Mouse (Mus musculus) small intestine, adult 2 months (tissue): Measurements from ENCODE around the gene H60b.
"Not testable (repeated sequence)": the region's sequence is repeated elsewhere in the genome, so short reads cannot be mapped to it uniquely, and the experiment has no call there.

Source experiments
- CTCF ChIP-seq: fragments of 200-500 bp; IDR thresholded peaks from 2 replicates; pipeline ENCODE4 v1.5.1; 2012; ENCODE audit warnings: low read depth, mild to moderate bottlenecking, control low read depth, inconsistent platforms, low read length, moderate library complexity, mixed read lengths; ENCODE audit not compliant: insufficient replicate concordance, insufficient read length; ENCODE audit errors: extremely low read depth
- POLR2A ChIP-seq: fragments of 200-500 bp; IDR thresholded peaks from 2 replicates; pipeline ENCODE4 v1.6.1; 2012; ENCODE audit warnings: low read depth, mild to moderate bottlenecking, control low read depth, inconsistent platforms, low read length, moderate library complexity

DNA sequence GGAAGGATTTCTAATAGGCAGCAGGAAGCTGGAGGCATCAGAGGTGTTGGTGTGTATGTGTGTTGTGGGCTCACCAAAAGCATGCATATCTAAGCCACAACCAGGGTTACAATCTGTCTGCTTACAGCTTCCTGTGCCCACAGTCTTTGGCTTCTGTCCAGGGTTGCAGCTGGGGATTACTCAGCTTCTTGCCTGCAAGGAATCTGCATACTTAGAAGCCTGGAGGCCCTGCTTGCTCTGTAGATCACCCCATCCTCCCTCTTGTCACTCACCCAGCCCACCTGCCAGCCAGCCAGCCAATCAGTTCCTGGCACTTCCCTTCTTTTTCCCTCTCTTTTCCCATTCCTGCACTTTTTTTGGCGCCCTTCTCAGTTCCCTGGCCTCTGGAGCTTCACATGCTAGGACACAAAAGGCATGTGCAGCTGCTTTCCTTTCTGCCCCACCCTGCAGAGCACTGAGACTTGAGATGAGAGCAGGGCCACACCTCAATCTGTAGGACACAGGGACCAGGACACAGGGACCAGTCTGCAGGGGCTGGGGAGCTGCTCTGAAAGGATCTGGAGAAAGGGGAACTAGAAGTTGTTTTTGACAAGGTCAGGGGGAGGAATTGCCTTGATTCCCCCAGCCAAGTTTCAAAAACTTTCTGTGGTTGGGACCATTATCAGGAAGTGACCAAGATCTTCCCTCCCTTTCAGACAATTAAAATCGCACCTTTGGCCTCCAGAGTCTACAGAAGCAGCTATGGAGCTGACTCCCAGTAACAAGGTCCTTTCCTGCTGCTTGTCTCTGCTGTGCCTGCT is 44.6 kb downstream of the H60b start:
- not testable (repeated sequence) for TF ChIP-seq CTCF, POLR2A
